Mouse (Mus musculus) megakaryocyte, embryonic 14.5 days (primary cell): ENCODE data around the gene Gpr3. TPM values are rescaled to one million over a fixed set of nuclear protein-coding genes. Genes with fewer than 3 reads are reported as not detected.
A peak's percentile ranks its signal among the peaks of the same experiment; 100 is the strongest.

Experiments used
- H3K27me3 ChIP-seq: replicated peaks from 2 replicates; pipeline ENCODE3; 2012; ENCODE audit warnings: inconsistent platforms
- H3K36me3 ChIP-seq: replicated peaks from 2 replicates; pipeline ENCODE3; 2012; ENCODE audit warnings: low read length, inconsistent platforms, mixed read lengths
- H3K4me1 ChIP-seq: 2 replicates; pipeline ENCODE4 v1.6.1; 2012; ENCODE audit warnings: inconsistent platforms
- H3K4me3 ChIP-seq: replicated peaks from 2 replicates; pipeline ENCODE3; 2012; ENCODE audit warnings: moderate library complexity, mild to moderate bottlenecking, inconsistent platforms
- H3K9me3 ChIP-seq: 2 replicates; pipeline ENCODE4 v1.6.1; 2012; ENCODE audit warnings: inconsistent platforms
- FLI1 ChIP-seq: IDR thresholded peaks from 2 replicates; pipeline ENCODE4 v1.6.1; 2012; ENCODE audit warnings: low read length, inconsistent platforms, mixed read lengths
- GATA1 ChIP-seq: IDR thresholded peaks from 3 replicates; pipeline ENCODE4 v1.6.1; 2012; ENCODE audit warnings: mixed read lengths, low read length, inconsistent platforms, borderline replicate concordance
- polyA plus RNA-seq: library from polyadenylated mRNA; stranded (reverse); fragments of >175 nt; gene quantifications from 2 replicates; pipeline ENCODE4 v1.2.3, GENCODE M21; 2012; ENCODE audit warnings: low replicate concordance; ENCODE audit not compliant: insufficient read depth

Gpr3 gene
- polyA plus RNA-seq, 1 experiment, result not detected

GRCm38 (mm10) chr4:133250609-133251008 lies 38.3 kb upstream of the Gpr3 start:
- peaks cover 9% of the 10 kb centered on the region for H3K36me3 ChIP-seq
- H3K9me3 ChIP-seq, result peaks cover 5% of the 10 kb centered on the region; the same call in 1 of the 2 replicates
- H3K4me3 ChIP-seq, result peak overlapping the region; percentile 57
- TF ChIP-seq GATA1 (no peak), FLI1 (no peak)
- H3K4me1 ChIP-seq, result peaks cover 42% of the 10 kb centered on the region
- peaks cover 96% of the 10 kb centered on the region for H3K27me3 ChIP-seq

- TF ChIP-seq GATA1 (no peak), FLI1 (no peak)
- H3K9me3 ChIP-seq, result peaks cover 5% of the 10 kb centered on the region; the same call in 1 of the 2 replicates
- peaks cover 87% of the 10 kb centered on the region for H3K27me3 ChIP-seq
- H3K4me3 ChIP-seq, result peak overlapping the region; percentile 50
- peaks cover 69% of the 10 kb centered on the region for H3K4me1 ChIP-seq
- H3K36me3 ChIP-seq, result peaks cover 7% of the 10 kb centered on the region
Measured at GRCm38 (mm10) chr4:133247806-133248449, 35.6 kb upstream of the Gpr3 start.

GRCm38 (mm10) chr4:133247072-133247471 lies 34.7 kb upstream of the Gpr3 start:
- no peak overlapping the region for H3K4me3 ChIP-seq
- H3K9me3 ChIP-seq, result peaks cover 5% of the 10 kb centered on the region; the same call in 1 of the 2 replicates
- H3K4me1 ChIP-seq, result peaks cover 76% of the 10 kb centered on the region
- TF ChIP-seq GATA1 (no peak), FLI1 (no peak)
- H3K36me3 ChIP-seq, result no peaks in the 10 kb centered on the region
- peaks cover 85% of the 10 kb centered on the region for H3K27me3 ChIP-seq

GRCm38 (mm10) chr4:133244289-133244688 lies 32.0 kb upstream of the Gpr3 start:
- TF ChIP-seq FLI1, result no peak
- no peak for TF ChIP-seq GATA1
- peaks cover 2% of the 10 kb centered on the region; the same call in 1 of the 2 replicates for H3K9me3 ChIP-seq
- H3K4me1 ChIP-seq, result peaks cover 80% of the 10 kb centered on the region
- H3K27me3 ChIP-seq, result peaks cover 71% of the 10 kb centered on the region
- peak overlapping the region; percentile 10 for H3K4me3 ChIP-seq
- H3K36me3 ChIP-seq, result no peaks in the 10 kb centered on the region

- peak overlapping the region; percentile 82 for H3K4me3 ChIP-seq
- no peaks in the 10 kb centered on the region for H3K36me3 ChIP-seq
- peaks cover 86% of the 10 kb centered on the region for H3K4me1 ChIP-seq
- H3K27me3 ChIP-seq, result peaks cover 70% of the 10 kb centered on the region
- TF ChIP-seq FLI1 (no peak), GATA1 (no peak)
- H3K9me3 ChIP-seq, result no peaks in the 10 kb centered on the region
Measured at GRCm38 (mm10) chr4:133243538-133243937, 31.2 kb upstream of the Gpr3 start.

GRCm38 (mm10) chr4:133242710-133243109 lies 30.4 kb upstream of the Gpr3 start:
- TF ChIP-seq GATA1 (no peak), FLI1 (no peak)
- Histone ChIP-seq H3K27me3 (peaks cover 62% of the 10 kb centered on the region), H3K4me3 (peak overlapping the region; percentile 33), H3K36me3 (no peaks in the 10 kb centered on the region), H3K9me3 (no peaks in the 10 kb centered on the region), H3K4me1 (peaks cover 86% of the 10 kb centered on the region)

- TF ChIP-seq FLI1 (no peak), GATA1 (no peak)
- Histone ChIP-seq H3K36me3 (no peaks in the 10 kb centered on the region), H3K27me3 (peaks cover 58% of the 10 kb centered on the region), H3K9me3 (no peaks in the 10 kb centered on the region), H3K4me3 (peak overlapping the region; percentile 95), H3K4me1 (peaks cover 83% of the 10 kb centered on the region)
Measured at GRCm38 (mm10) chr4:133241910-133242309, 29.6 kb upstream of the Gpr3 start.

GRCm38 (mm10) chr4:133240934-133241908 lies 28.9 kb upstream of the Gpr3 start:
- TF ChIP-seq GATA1 (no peak), FLI1 (no peak)
- no peaks in the 10 kb centered on the region for H3K36me3 ChIP-seq
- peaks cover 56% of the 10 kb centered on the region for H3K27me3 ChIP-seq
- H3K4me1 ChIP-seq, result peaks cover 85% of the 10 kb centered on the region
- no peaks in the 10 kb centered on the region for H3K9me3 ChIP-seq
- peak overlapping the region; percentile 95 for H3K4me3 ChIP-seq

GRCm38 (mm10) chr4:133240490-133240921 lies 28.2 kb upstream of the Gpr3 start, which contains the start of gene Map3k6:
Gene Map3k6 (plus strand): TSS chr4:133240818.
- Histone ChIP-seq H3K4me1 (peaks cover 78% of the 10 kb centered on the region), H3K36me3 (no peaks in the 10 kb centered on the region), H3K9me3 (no peaks in the 10 kb centered on the region), H3K27me3 (peaks cover 54% of the 10 kb centered on the region), H3K4me3 (peak within 1 kb of the TSS; percentile 95)
- no peak for TF ChIP-seq FLI1
- TF ChIP-seq GATA1, result no peak

GRCm38 (mm10) chr4:133237911-133238310 lies 25.6 kb upstream of the Gpr3 start:
- no peaks in the 10 kb centered on the region for H3K36me3 ChIP-seq
- no peak overlapping the region for H3K4me3 ChIP-seq
- peaks cover 48% of the 10 kb centered on the region for H3K27me3 ChIP-seq
- H3K9me3 ChIP-seq, result no peaks in the 10 kb centered on the region
- H3K4me1 ChIP-seq, result peaks cover 56% of the 10 kb centered on the region
- TF ChIP-seq FLI1 (no peak), GATA1 (no peak)
